Mouse (Mus musculus): ENCODE results near the gene Gm45337. TPM values are rescaled to one million over a fixed set of nuclear protein-coding genes. Genes with fewer than 3 reads are reported as not detected.
"Not testable (repeated sequence)": the region's sequence is repeated elsewhere in the genome, so short reads cannot be mapped to it uniquely, and the experiment has no call there.

Gm45337 gene
- not detected in 2 replicates for total RNA-seq (2017)

DNA sequence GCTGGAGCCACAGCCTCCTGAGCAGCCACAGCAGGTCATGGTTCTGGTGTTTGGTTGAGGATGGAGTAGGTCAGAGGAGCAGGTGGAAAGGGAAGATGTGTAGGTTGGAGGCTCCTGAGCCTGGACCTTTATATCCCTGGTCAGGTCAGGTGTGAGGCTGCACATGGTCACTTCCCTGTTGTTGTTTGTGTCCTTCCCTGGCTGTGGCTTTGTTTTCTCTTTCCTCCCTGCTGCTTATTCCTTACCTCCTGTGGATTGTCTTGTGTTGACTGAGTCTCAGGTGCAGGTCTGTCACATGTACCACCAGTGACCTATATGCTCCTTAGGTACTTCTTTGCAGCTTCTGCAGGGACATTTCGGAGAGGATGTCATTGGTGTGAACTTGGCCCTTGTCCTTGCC is at the start of gene Gm45337:
Gene Gm45337 (minus strand): TSS at position 101 of the 400 bp plus-strand sequence.
- no peak for ATAC-seq (ENCODE audit: extremely low read depth, insufficient number of reproducible peaks, low FRiP score, poor library complexity, severe bottlenecking)

DNA sequence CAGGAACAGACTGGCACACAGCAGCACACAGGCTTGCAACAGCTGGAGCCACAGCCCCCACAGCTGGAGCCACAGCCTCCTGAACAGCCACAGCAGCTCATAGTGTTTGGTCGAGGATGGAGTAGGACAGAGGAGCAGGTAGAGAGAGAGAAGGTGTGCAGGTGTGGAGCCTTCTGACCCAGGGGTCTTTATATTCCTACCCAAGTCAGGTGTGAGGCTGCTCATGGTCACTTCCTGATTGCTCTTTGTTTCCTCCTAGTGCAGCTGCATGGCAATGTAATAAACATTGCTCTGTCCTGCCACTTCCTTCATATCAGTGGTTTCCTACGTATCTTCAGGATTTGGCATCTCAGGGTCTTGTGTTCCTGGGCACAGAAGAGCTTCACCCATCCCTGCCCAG is 45.9 kb upstream of the Gm45337 start, which contains the start of gene Gm10153:
Gene Gm10153 (minus strand): TSS at position 101 of the 400 bp plus-strand sequence.
- no peak for ATAC-seq (ENCODE audit: extremely low read depth, insufficient number of reproducible peaks, low FRiP score, poor library complexity, severe bottlenecking)

DNA sequence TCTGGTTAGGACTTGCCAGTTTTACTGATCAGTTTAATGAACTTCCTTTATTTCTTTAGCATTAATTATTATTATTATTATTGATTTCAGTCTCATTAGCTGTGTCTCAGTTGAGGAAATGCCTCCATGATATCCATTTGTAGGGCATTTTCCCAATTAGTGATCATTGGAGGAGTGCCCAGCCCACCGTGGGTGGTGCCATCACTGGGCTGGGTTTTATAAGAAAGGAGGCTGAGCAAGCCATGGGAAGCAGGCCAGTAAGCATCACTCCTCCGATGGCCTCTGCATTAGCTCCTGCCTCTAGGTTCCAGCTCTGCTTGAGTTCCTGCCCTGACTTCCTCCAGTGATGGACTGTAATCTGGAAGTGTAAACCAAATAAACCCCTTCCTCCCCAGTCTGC is 43.7 kb upstream of the Gm45337 start:
- ATAC-seq (ENCODE audit: extremely low read depth, insufficient number of reproducible peaks, low FRiP score, poor library complexity, severe bottlenecking) = no peak

DNA sequence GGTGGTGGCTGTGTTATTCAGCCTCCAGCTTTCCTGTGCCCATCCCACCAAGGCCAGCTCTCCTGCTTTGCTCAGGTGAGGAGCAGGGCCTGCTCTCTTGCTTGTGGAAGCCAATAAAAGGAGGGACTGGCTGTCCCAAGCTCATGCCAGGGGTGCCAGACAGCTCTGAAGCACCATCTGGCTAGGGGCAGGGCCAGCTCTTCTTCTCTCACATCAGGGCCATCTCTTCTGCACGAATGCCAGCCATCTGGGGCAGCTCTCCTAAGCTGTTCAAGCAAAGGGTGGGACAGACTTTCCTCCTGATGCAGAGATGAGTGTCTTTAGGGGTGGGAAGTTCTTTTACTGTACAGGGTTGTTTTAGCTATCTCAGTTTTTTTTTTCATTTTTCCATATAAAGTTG is 36.6 kb upstream of the Gm45337 start:
- ATAC-seq (ENCODE audit: extremely low read depth, insufficient number of reproducible peaks, low FRiP score, poor library complexity, severe bottlenecking) = no peak

DNA sequence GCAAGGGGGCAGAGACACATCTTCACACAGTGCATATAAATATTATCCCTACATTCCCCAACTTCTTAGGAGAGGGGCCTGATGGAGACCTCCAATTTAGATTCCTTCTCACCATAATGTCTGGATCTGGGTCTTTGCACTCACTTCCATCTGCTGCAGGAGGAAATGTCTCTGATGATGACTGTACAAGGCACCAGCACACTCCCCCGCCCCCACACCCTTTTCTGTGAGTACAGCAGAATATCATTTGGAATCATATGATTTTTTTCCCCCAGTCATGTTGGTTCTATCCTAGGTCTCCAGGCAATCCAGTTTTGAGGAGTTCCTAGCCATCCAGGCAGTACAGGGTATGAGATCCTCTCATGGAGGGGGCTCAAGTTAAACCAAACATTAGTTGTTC is 34.3 kb upstream of the Gm45337 start:
- ATAC-seq (ENCODE audit: extremely low read depth, insufficient number of reproducible peaks, low FRiP score, poor library complexity, severe bottlenecking) = no peak

DNA sequence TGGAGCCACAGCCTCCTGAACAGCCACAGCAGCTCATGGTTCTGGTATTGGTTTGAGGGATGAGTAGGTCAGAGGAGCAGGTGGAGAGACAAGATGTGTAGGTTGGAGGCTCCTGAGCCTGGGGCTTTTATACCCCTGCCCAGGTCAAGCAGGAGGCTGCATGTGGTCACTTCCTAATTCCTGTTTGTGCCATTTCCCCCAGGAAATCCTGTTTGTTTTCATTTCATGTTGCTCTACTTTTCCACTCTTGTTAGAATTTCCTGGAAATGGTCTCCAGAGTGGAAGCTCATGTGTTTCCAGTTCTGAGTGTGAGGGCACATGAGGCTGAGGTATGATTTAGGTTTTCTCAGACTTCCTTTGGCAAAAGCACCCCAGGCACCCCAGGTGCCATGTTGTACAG is 31.5 kb upstream of the Gm45337 start, which contains the start of gene Krtap5-2:
Gene Krtap5-2 (minus strand): TSS at position 101 of the 400 bp plus-strand sequence.
- not testable (repeated sequence) for ATAC-seq (ENCODE audit: extremely low read depth, insufficient number of reproducible peaks, low FRiP score, poor library complexity, severe bottlenecking)

DNA sequence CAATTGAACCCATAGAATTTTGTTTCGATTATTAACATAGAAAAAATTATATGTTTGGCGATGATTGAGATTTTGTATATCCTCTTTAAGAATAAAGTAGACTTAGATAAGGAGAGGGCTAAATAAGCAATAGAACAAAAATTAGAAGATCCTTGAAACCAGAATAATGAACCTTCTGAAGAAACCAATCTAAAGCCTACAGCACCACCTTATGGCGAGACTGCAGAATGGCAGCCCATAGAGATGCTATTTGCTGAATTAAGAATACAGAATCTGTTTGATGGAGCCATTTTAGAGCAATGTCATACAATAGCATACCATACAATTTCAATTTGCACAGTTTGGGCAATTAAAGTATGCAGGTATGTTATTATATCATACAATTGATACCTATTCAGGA is 25.4 kb upstream of the Gm45337 start:
- no peak for ATAC-seq (ENCODE audit: extremely low read depth, insufficient number of reproducible peaks, low FRiP score, poor library complexity, severe bottlenecking)

DNA sequence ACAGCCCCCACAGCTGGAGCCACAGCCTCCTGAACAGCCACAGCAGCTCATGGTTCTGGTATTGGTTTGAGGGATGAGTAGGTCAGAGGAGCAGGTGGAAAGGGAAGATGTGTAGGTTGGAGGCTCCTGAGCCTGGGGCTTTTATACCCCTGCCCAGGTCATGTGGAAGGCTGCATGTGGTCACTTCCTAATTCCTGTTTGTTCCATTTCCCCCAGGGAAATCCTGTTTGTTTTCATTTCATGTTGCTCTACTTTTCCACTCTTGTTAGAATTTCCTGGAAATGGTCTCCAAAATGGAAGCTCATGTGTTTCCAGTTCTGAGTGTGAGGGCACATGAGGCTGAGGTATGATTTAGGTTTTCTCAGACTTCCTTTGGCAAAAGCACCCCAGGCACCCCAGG is 21.2 kb upstream of the Gm45337 start, which contains the start of gene Gm4553:
Gene Gm4553 (minus strand): TSS at position 101 of the 400 bp plus-strand sequence.
- not testable (repeated sequence) for ATAC-seq (ENCODE audit: extremely low read depth, insufficient number of reproducible peaks, low FRiP score, poor library complexity, severe bottlenecking)

DNA sequence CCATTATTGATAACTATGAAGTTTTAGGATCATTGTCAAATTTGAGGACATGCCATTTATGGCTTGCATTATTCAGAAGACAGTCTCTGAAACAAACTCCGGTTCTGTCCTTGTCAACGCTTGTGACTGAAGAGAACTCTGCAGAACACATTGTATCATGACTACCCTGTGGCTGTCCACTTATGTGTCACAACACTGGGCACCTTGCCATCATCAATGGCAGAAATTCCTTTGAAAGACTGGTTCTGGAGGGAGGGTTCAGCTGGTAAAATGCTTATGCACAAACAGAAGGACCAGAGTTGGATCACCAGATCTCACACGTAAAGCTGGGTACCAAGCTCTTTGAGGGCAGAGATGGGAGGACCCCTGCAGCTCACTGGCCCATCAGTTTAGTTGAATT is 15.0 kb upstream of the Gm45337 start:
- no peak for ATAC-seq (ENCODE audit: extremely low read depth, insufficient number of reproducible peaks, low FRiP score, poor library complexity, severe bottlenecking)

DNA sequence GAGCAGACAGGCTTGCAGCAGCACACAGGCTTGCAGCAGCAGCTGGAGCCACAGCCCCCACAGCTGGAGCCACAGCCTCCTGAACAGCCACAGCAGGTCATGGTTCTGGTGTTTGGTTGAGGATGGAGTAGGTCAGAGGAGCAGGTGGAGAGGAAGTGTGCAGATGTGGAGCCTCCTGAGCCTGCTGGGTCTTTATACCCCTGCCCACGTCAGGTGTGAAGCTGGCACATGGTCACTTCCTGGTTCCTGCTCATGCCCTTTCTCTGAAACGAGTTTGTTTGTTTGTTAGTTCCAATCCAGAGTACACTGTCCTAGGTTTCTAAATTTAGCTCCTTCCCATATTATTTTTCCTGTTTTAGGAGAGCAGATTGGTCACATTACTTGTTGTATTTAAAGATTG is 12.6 kb upstream of the Gm45337 start, which contains the start of gene Gm29735:
Gene Gm29735 (minus strand): TSS at position 101 of the 400 bp plus-strand sequence.
- not testable (repeated sequence) for ATAC-seq (ENCODE audit: extremely low read depth, insufficient number of reproducible peaks, low FRiP score, poor library complexity, severe bottlenecking)

DNA sequence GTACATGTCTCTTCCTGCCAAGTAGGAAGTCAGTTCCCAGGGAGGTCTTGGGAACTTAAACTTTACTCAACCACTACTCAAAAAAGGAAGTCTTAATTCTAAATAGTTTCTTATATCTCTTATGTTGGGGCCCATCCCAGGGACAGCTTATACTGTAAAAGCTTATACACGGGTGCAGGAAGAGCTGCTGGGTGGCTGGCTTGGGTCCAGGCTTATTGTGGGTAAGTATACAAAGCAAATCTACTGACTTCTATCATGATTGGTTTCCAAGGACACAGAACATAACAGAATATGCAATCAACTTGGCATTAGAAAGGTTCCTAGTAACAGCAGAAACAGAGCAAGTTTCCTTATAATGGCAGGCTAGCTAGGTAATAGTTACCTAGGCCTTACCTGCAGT is 10.9 kb upstream of the Gm45337 start:
- ATAC-seq (ENCODE audit: extremely low read depth, insufficient number of reproducible peaks, low FRiP score, poor library complexity, severe bottlenecking) = no peak

DNA sequence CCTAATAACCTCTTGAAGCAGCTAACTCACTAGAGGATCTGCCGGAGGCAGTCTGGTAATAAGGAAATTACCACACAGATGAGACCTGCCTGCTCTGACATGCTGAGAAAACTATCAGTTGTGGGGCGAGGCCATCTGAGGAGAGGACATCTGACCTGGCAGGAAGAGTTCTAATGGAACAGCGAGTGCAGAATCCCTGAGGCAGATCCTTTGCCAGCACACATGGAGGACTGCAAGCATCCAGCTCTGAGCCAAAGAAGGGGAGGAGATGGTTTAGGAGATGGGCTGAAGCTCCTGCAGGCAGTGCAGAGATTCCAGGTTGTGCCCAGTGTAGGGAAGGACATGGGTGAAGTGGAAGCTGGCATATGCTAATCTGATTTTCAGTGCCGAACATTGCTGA is 7.8 kb upstream of the Gm45337 start:
- no peak for ATAC-seq (ENCODE audit: extremely low read depth, insufficient number of reproducible peaks, low FRiP score, poor library complexity, severe bottlenecking)

DNA sequence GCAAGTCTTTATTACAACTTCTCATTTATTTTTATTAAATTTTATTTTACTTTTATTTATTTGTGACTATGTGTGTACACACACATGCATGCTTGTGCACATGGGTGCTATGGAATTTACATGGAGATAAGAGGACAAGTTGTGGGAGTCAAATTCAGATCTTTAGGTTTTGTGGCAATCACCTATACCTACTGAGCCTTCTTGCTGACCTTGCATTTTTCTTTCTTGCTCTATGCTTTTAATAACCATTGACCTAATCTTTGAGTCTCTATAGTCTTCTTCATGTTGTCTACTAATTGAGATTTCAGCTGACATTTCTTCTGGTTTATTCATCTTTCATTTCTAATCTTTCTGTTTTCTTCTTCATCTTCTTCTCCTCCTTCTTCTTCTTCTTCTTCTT is 4.2 kb upstream of the Gm45337 start:
- ATAC-seq (ENCODE audit: extremely low read depth, insufficient number of reproducible peaks, low FRiP score, poor library complexity, severe bottlenecking) = no peak

DNA sequence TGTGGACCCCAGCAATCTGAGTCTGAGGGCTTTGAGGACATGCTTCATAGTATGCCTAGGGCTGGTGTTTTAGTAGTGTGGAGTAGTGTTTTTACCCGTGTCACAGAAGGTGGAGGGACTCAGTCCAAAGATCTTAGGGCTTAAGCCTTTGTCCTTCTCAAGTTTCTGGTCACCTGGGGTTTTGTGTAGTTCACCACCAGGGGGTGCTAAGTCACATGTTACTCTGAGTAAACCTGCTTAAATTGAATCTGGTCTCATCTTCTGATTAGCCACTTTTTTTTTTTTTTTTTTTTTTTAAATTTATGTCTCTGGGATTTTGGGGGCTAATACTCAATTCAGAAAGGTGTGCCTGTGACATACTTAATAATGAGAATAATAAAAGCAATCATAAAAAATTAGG is 1.6 kb upstream of the Gm45337 start:
- no peak for ATAC-seq (ENCODE audit: extremely low read depth, insufficient number of reproducible peaks, low FRiP score, poor library complexity, severe bottlenecking)

DNA sequence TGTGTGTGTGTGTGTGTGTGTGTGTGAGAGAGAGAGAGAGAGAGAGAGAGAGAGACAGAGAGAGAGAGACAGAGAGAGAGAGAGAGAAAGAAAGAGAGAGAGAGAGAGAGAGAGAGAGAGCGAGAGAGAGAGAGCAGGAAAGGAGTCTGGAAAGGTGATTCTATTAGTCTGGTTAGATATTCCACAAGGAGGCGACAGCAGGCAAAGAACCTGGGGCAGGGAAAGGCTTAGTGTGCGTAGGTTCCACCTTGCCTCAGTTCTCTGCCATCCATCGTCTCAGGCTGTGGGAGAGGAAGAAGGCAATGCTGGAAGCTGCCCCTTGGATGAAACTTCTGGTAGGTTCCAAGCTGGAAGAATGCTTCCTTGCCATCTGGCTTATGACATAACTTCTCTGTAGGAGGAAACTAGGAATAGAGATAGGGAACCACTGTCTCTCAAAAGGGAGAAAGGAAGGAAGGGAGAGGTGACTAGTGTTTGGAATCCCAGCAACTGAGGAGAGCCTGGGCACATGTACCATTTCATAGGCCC is 1.1 kb upstream of the Gm45337 start:
- ATAC-seq (ENCODE audit: extremely low read depth, insufficient number of reproducible peaks, low FRiP score, poor library complexity, severe bottlenecking) = no peak

DNA sequence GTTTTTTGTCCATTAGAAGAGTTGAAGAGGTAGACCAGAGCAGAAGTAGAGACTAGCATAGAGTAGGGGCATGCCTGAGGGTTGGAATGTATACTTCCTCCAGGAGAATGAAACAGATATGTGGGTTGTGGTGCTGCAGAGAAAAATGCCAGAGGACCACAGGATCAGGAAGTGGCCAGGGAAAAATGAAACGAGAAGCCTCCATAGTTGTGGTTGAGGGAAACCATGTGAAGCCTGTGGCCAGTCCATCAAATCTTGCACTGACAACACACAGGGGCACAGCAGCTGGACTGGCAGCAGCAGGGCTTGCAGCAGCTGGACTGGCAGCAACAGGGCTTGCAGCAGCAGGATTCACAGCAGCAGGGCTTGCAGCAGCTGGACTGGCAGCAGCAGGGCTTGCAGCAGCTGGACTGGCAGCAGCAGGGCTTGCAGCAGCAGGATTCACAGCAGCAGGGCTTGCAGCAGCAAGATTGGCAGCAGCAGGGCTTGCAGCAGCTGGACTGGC is 849 bp downstream of the Gm45337 start:
- ATAC-seq (ENCODE audit: extremely low read depth, insufficient number of reproducible peaks, low FRiP score, poor library complexity, severe bottlenecking) = not testable (repeated sequence)

DNA sequence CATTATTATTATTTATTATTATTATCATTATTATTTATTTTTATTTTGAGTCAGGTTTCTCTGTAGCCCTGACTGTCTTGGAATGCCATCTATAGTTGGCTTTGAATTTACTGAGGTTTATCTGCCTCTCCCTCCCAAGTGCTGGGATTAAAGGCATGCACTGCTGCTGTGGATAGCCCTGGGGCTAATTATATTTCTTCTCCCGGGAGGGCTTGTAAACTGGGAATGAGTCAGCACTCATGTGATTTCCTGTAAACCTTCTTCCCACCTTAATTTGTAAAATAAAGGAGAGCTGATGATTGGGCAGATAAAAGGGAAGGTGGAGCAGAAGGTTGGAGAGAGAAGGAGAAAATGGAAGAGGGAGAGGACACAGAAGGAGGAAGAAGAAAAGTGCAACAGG is 3.7 kb downstream of the Gm45337 start:
- no peak for ATAC-seq (ENCODE audit: extremely low read depth, insufficient number of reproducible peaks, low FRiP score, poor library complexity, severe bottlenecking)

DNA sequence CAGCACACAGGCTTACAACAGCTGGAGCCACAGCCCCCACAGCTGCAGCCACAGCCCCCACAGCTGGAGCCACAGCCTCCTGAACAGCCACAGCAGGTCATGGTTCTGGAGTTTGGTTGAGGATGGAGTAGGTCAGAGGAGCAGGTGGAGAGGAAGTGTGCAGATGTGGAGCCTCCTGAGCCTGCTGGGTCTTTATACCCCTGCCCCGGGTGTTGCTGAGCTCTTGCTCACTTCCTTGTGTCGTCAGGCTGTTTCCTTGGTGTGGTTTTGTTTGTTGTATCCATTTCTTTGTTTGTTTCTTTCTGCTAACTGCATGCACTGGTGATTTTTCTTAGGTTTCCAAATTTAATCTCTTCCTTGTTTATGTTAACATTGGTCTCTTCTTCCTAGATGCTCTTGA is 8.5 kb downstream of the Gm45337 start, which contains the start of gene Gm39115:
Gene Gm39115 (minus strand): TSS at position 101 of the 400 bp plus-strand sequence.
- ATAC-seq (ENCODE audit: extremely low read depth, insufficient number of reproducible peaks, low FRiP score, poor library complexity, severe bottlenecking) = not testable (repeated sequence)

DNA sequence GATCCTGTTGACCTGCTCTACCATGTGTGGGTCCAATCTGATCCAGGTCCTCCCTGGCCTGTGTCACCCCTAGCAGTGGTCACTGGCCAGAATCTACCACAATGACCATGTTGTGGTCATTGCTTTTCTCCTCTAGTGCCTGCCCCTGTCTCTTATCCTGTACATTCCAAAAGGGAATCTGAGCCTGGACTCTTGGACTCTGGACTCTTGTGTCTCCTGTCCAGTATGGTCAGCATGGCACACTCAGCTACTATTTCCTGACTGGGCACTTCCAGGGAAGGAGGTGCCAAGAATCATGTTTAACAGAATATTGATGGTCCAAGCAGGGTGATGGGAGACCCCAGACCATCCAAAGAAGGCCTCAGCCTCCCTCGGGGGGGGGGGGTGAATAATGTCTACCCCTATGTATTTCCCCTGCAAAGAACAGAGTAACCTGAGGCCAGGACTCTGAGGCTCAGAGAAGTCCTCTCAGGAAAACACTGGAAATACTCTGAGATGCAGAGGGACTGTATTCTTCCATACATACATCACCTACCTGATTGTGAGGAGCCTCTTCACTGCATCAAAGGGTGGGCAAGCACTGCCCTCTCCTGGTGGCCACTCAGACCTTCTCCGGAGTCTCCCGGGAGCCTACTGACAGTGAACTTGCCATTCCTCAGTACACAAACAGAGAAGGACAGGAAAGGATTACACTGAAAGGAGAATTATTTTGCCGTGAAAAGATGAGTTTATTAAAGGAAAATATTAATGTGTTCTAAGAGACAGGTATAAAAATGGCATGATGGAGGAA is 10.0 kb downstream of the Gm45337 start:
- no peak for ATAC-seq (ENCODE audit: extremely low read depth, insufficient number of reproducible peaks, low FRiP score, poor library complexity, severe bottlenecking)

DNA sequence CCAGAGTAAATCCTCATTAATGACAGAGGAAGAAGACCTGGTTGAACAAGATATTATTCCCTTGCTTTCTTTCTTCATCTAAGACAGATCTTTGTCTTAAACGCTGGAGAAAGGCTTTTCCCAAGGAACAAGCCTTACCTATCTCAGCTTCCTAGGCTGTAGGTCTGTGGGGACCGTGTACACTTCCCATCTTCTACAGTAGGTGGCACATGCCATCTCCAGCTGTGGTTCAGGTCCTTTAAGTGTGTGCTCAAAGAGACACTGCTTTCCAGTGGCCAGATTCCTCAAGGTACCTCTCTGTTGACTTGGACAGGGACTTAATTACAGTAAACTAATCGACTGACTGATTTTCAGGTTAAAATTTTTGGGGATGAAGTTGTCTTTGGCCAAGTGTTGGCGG is 15.6 kb downstream of the Gm45337 start:
- no peak for ATAC-seq (ENCODE audit: extremely low read depth, insufficient number of reproducible peaks, low FRiP score, poor library complexity, severe bottlenecking)
